Mouse (Mus musculus) cerebellum, adult 8-10 months (tissue): ENCODE data around the gene Cmtr1.
"Not testable (repeated sequence)": the region's sequence is repeated elsewhere in the genome, so short reads cannot be mapped to it uniquely, and the experiment has no call there.

ENCODE experiments used
- DNase-seq: peaks from one replicate; pipeline ENCODE4 v3.0.0; 2022

The Cmtr1 gene

DNA sequence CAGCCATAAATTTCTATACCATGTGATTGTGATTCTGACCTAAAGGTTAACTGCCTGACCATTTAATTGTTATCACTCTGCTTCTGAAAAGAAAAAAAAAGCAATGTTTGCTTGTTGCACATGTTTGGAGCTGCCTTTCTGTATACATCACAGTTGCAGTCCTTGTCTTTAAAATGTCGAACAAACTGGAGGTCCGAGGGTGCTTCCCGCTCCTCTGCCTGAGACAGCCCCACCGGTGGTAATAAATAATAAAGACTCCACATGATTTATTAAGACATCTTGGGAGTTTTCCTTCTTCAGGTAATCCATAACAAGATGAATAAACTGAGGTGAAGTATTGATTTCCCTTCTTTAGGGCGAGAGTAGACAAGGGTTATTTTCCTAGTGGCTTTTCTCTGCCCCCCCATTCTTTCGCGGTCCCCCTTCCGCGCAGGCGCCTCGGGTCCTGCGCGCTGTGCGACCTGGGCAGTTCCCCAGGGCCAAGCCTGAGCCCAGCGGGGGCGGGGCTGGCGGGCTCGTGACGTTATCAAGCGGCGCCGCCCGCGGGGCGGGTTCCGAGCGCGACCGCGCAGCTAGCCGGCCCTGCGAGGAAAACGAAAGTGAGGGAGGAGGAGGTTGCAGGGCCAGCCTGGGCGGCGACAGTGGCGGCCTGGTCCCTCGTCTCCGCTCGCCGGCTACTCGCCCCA lies at the start of gene Cmtr1:
Gene Cmtr1, plus strand, starts transcription at position 520 of the 686 bp plus-strand sequence.
- peak; percentile 97 for DNase-seq

DNA sequence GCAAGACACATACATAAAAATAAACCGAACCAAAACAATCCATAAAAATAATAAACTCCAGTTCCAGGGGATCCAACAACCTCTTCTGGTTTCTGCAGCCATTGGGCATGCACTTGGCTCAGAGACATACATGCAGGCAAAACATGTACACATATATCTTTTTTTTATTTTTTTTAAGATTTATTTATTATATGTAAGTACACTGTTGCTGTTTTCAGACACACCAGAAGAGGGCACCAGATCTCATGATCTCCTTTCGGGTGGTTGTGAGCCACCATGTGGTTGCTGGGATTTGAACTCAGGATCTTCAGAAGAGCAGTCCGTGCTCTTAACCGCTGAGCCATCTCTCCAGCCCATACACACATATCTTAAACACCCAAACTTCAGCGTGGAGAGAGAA lies 46.9 kb upstream of the Cmtr1 start:
- not testable (repeated sequence) for DNase-seq

DNA sequence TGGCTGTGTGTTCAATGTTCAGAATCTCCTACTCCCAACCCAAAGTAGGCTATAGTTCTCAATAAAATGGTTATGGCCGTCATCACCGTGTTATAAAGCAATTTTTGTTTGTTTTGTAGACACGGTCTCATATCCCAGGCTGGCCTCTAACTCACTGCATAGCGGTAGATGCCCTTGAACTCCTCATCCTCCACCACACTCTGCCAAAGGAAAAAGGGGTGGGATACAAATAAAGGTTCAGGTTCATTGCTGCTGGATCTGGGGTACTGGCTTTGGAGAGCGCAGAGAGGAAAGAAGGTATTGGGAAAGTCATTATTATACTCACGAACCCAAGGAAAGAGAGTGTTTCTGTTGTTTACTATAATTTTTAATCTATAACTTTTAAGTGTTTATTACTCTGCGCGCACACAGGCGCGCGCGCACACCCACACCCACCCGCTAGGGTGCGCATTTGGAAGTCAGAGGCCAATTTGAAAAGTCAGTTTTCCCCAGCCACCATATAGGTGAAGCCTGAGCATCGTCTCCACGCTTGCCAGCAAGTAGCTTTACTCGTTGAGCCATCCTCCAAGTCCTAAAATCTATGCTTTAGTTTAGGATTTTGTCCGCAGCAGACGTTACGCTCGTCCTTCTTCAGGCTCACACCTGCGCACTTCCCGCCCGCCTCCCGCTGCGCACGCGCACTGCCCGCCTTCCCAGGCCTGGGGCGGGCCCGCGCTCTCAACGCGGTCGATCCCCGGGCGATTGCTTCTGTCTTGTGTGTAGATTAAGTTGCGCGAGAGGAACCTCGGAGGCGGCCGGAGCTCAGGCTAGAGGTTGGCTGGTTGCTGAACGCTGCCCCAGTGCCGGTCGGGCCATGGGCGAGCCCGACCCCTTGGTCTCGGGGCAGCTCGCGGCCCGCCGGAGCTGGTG lies 46.0 kb upstream of the Cmtr1 start, which contains the start of the genes Rnf8 and Gm28043:
Gene Rnf8, plus strand, starts transcription at position 676 of the 909 bp plus-strand sequence.
Gene Gm28043, plus strand, starts transcription at position 762 of the 909 bp plus-strand sequence.
- DNase-seq = peak; percentile 91

DNA sequence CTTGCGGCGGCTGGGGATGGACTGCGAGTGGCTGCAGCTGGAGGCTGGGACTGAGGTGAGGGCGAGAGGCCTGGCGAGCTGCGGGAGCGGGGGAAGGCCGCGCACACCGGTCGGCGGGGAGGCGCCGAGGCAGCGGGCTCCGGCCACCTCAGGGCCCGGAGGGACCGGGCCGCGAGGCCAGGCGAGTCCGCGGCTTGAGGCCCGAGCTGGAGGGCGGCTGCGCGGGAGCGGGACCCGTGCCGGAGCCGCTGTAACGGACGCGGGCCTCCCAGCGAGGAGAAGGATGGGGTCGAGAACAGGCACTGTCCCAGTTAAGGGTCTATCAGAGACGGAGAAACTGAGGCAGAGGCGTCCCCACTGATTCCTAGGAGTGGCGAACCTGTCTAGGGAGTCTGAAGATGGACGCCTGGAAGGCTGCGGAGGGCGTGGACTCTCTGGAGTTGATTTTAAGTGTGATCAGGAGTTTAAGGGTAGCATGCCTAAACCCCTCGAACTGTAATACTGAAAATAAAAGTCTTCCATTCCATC lies 45.3 kb upstream of the Cmtr1 start:
- no peak for DNase-seq

DNA sequence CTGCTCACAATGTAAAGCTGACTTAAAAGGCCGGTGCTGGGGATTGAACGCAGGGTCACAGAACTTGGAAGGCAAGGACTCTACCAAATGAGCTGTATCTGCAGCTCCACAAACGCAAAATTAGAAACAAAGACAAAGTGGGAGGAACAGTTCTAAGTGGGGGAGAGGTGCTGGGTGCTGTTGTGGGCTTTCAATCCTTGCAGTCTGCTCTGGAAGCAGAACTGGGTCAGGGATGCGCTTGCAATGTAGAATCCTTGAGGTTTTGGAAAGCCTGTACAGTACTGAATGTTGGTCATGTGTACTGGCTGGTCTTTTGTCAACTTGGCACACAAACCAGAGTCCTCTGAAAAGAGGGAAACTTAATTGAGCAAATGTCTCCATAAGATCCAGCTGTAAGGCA lies 44.8 kb upstream of the Cmtr1 start:
- no peak for DNase-seq

DNA sequence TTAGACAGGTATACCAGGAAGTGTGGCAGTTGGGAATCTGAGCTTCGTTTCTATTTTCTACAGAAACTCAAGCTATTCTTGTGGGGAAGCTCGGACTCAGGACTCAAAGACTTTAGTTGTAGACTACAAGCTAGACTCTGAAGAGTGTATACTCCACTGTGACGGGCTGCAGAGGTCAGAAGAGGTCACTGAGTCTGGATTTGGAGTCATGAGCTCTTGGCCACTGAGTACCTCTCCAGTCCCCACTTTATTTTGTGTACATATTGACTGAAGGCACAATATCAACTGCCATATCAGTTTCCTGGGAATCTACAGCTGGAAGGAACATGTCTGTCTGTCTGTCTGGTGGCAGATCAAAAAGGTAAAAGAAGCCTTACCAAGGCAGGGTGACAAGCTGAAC lies 41.2 kb upstream of the Cmtr1 start:
- no peak for DNase-seq

DNA sequence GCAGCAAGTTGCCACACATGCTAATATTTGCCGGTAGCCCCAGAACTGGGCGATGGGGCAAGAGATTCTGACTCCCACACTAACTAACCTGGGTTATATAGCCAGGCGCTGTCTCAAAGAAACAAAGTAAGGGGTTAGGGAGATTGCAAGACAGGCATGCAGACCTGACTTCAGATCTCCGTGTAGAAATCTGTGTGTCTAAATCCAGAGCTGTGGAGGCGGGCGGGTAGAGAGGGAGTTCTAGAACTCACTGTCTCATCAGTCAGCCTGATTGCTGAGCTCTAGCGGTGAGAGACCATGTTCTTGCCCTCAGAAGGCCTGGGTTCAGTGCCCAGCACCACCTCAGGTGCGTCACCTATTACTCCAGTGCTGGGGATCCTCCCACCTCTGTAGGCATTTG lies 36.9 kb upstream of the Cmtr1 start:
- no peak for DNase-seq

DNA sequence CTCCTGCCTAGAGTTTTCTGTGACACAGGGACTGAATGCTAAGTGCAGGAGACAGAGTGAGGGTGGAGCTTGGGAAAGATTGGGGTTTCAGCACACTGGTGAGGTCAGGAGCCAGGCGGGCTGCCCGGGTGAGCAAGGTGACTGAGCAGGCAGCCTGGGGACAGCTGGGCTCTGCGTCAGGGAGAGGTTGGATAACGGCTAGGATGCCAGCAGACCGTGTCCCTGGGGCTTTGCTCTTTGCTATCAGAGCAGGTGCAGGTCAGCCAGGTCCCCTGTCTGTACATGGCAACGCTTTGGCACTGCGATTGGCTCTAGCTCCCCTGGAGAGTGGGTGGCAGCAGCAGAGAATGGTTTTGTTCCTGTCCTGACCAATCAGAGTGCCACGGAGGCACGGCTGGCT lies 33.1 kb upstream of the Cmtr1 start:
- DNase-seq = no peak

DNA sequence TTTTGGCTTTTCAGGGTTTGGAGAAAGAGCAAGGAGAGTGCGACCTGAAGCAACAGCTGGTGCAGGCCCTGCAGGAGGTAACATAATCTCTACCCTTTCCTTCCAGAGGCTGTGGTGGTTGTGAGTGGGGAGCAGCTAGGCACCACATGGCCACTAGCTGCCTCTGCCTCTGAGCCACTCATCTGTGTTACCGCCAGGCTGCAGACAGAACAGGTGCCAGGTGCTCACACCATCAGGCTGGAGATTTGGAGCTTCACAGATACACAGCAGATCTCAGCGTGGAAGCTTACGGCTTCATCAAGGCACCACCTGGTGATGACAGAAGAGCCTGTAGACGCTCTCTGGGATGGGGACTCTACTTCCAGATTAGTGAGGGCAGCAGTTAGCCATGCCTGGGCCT lies 31.4 kb upstream of the Cmtr1 start:
- DNase-seq = peak; percentile 43

DNA sequence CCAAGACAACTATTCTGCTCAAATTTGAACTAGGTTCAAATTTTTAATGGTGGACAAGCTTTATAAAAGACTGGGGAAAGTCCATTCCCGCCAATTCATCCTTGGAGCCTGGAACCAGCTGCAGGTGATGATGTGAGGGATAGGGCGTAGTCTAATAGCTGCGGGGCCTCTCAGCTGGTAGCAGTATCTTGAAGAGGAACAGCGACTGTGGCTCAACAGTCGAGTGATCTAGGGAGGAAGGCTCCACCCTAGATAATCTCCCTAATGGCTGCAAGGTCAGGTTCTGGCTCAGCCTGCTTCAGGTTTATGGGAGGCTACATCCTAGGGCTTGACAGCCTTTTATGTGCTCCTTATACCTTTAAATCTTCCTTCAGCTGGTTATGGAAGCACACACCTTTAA lies 30.8 kb upstream of the Cmtr1 start:
- no peak for DNase-seq

DNA sequence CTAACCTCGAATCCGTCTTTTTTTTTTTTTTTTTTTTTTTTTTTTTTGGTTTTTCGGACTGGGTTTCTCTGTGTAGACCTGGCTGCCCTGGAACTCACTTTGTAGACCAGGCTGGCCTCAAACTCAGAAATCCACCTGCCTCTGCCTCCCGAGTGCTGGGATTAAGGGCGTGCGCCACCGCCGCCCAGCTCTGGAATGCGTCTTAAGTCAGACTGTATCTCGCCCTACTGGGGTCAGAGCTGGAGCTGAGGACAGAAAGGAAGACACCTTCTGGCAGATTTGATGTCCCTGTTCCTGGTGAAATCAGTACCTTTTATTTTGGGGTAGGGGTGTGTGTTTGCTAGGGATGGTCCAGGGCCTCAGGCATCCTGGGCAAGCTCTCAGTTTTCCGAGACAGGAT lies 28.1 kb upstream of the Cmtr1 start:
- no peak for DNase-seq

DNA sequence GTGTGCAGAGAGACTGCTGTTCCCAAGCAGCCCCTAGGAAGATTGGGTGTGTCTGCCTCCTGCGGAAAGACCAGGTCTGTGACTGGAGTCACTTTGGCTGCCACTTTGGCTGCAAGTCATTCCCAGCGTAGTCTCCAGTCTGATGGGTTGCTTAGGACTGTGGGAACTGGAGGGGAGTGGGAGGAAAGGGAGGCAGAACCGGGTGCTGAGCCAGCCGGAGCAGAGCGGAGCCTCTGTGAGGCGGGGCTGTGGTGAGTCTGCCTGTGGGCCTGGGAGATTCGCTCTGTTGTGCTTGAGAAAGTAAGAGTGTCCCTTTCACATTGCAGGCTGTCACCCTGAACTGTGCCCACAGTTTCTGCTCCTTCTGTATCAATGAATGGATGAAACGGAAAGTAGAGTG lies 24.9 kb upstream of the Cmtr1 start:
- no peak for DNase-seq

DNA sequence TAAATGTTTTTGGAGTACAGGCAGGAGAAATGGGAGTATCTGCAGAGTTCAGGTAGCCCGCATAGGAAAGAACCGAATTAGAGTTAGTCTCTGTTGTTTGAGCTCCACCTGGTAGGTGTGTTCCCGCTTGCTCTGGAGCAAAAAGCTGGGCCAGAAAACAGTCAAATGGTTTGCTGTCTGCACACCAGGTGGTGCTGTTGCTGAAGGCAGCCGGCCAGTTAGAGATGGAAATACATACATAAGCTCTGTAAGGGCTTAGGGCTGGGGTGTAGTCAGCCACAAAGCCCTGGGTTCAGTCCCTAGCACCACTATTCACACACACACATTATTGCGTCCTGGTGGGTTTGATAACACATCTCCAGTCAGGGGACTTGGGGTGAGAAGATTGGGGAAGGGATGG lies 24.3 kb upstream of the Cmtr1 start:
- DNase-seq = peak; percentile 61

DNA sequence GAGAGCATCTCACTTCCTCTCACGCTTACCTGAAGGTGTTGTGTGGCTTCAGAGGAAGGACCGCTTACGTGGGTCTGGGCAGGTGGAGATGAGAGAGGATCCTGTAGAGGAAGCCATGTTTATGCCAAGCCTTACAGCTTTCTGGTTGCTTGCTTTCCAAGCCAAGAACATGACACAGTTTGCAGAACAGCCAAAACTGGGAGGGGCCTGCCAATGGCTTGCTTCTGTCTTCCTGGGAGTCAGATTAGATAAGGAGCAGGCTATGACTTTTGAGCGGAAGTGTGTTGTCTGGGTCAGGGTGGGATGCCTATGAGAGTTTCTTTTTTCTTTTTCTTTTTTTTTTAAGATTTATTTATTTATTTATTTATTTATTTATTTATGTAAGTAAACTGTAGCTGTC lies 23.0 kb upstream of the Cmtr1 start:
- no peak for DNase-seq

DNA sequence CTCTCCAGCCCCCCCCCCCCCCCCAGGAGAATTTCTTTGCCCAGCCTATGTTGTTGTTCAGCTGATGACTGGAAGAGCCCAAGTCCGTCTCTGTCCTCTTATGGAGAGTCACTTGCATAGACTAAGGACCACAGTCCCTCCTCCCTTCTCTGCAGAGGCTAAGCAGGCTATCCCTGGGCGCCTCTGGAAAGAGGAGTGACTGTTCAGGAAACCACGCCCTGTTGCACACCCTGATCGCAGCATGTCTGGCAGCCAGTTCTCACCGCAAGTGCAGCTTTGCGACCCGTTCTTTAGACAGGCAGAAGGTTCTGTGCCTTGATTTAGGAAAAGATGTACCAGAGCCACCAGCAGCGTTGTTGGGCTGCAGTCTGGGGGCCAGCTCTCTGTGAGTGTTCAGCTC lies 22.5 kb upstream of the Cmtr1 start:
- DNase-seq = no peak

DNA sequence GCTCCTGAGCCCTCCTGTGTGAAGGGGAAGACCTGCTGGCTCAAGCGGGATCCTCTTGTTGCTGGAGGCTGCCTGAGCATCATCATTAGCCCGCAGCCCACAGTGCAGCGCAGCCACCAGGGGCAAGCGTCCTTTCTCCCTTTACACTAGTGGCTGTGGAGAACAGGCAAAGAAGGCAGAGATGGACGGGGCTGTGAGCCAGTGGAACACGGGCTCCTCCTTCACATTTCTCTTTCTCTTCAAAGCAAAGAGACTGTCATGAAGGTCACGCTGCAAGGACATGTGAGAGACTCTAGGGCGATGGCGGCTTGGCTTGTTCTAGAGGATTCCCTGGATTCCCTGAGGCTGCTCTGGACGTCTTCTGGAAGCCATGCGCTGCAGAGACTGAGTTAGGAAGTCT lies 19.4 kb upstream of the Cmtr1 start:
- DNase-seq = no peak

DNA sequence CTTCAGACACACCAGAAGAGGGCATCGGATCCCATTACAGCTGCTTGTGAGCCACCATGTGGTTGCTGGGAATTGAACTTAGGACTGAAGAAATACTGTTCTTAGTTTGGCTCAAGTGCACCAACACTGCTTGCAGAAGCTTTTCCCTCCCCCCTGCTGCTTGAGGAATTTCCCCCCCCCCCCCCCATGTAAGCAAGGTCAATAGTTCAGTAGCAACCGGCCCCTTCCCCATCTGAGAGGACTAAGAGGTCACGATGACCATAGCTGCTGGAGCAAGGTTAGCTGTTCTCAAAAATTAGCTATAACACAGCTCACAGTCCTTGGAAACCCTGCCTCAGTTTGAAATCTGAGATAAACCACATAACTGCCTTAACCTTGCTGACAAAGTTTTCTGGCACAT lies 18.2 kb upstream of the Cmtr1 start:
- DNase-seq = no peak

DNA sequence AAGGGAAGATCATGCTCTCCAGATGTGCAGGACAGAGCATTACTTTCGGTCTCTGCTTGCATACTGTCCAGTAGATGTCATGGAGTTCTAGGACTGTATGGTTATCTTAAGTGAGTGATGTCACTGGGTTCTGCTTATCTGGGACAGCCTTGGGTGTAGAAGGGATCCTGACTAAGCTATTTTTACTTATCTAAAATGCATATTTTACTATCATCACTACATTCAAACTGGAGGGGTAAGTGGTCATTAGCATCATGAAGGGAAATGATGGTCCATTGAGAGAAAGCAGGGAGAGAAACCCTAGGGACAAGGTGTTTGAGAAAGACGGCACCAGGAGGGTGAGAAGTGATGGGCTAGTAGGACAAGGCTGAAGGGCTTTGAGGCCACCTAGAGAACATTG lies 2.1 kb upstream of the Cmtr1 start:
- no peak for DNase-seq

DNA sequence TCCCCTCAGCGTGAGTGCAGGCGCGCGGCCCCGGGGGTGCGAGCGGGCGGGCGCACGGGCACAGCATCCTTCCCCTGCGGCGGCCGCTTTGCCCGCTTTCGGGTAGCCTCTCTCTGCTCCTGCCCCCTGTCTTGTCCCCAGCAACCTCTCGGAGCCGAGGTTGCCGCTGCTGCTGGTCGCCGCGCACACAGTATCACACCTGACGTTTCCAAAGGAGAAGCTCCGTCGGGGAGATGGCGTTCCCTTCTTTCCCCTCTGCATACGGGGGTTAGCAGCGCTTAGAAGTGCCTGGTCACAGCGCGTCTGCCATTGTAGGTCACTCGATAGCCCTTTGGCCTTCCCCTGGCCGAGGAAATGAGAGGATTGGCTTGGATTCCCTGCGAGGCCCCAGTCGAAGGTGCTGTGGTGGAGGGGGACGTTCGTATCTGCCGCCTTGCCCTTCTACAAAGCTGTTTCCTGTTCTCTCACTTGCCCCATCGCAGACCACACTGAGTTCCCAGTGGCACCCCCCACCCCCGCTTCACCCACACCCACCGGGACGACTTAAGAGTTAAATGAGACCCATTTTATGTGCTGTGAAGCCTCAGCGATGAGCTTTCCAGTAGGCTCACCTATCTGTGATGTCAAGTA lies 482 bp downstream of the Cmtr1 start:
- DNase-seq = no peak

DNA sequence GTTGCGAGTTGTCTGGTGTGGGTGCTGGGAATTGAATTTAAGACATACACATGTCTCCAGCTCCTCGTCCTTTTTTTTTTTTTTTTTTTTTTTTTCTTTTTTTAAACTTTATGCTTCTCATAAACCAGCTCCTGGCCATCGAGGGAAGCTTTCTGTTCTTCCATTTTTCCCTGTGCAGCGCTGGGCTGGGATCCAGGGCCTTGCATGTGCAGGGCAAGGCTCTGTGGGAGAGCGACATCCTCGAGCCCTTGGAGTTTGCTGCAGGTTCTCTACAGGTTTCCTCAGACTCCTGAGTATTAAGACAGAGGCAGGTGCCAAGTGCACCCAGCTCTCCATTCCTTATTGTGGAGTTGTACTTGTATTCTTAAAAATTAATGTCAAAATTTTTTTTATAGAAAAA lies 1.8 kb downstream of the Cmtr1 start:
- DNase-seq = no peak

DNA sequence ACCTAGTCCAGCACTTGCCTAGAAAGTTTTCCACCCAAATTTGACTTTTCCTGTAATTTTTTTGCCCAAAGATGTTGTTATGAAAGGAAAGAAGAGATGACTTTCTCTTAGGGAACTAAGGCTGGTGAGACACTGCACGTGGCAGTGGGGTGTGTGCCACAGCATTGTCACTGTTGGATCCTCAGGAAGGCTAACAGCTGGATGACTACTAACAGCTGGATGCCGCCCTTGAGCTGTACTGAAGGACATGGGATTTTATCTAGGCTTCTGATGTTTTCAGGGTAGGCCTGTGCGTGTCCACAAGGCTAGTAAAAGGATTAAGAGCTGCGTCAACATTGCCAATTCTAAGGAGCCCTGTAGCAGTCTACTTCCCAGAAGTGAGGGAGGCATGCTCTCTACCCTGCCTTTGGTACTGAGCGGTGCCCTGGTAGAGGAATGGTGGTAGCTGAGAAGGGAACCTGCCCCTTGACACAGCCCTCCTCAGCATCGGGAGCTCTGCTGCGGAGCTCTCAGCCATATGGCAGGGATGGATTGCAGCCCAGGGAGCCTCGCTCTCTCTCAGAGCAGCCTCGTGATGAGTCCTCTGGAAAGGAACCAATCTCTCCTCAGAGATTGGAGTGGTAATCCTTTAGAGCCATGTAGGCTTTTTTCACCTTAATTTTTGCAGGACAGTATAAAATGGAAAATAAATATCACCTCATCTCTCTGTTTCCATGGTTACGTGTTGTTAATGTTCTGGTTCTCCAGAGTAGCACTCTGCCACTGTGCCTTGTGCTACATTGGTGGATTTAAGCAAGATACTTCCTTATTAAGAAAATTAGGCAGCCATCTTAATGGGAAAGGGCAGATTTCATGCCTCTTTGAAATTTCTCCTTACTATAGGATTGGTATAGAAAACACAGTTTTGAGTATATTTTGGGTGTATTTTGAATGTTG lies 7.9 kb downstream of the Cmtr1 start:
- DNase-seq = peak; percentile 83

DNA sequence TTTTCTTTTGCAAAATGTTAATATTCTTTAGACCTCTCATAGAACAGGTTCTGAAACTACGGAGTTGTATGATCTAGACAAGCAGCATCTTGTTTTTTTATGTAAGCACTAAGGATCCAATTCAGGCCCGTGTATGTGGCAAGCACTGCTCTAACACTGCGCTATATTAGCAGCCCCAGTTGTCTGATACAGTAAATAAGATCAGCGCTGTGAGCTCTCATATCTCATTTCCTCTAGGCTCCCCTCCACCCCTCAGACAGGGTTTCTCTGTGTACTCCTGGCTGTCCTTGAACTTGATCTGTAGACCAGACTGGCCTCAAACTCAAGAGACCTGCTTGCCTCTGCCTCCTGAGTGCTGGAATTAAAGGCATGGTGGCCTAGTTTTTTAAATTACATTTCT lies 8.6 kb downstream of the Cmtr1 start:
- DNase-seq = no peak
